Mouse (Mus musculus): ENCODE data around the gene Nmnat2. TPM values are rescaled to one million over a fixed set of nuclear protein-coding genes. Genes with fewer than 3 reads are reported as not detected.

Nmnat2 gene
- polyA plus RNA-seq (2014; fragmentation: Illumina TruSeq; extraction: RNeasy Lipid Tissue Mini Kit (QIAGEN cat#74804); ENCODE audit: low read depth, low replicate concordance) = 1.2 TPM

GRCm38 (mm10) chr1:152954821-152955523 lies at the start of gene Nmnat2:
TSS of gene Nmnat2 (plus strand) at chr1:152954993.

Other genes with a start within 250 kb of the Nmnat2 start
- gene Apobec4, start 204.4 kb upstream of the Nmnat2 start, polyA plus RNA-seq (2014; fragmentation: Illumina TruSeq; extraction: RNeasy Lipid Tissue Mini Kit (QIAGEN cat#74804); ENCODE audit: low read depth, low replicate concordance) = 0.77 TPM
- gene Rgl1, start 188.6 kb upstream of the Nmnat2 start, polyA plus RNA-seq (2014; fragmentation: Illumina TruSeq; extraction: RNeasy Lipid Tissue Mini Kit (QIAGEN cat#74804); ENCODE audit: low read depth, low replicate concordance) = 22.2 TPM
- gene Arpc5, start 188.5 kb upstream of the Nmnat2 start, polyA plus RNA-seq (2014; fragmentation: Illumina TruSeq; extraction: RNeasy Lipid Tissue Mini Kit (QIAGEN cat#74804); ENCODE audit: low read depth, low replicate concordance) = 132 TPM
- 121 TPM for gene Ncf2, start 154.8 kb upstream of the Nmnat2 start, polyA plus RNA-seq (2014; fragmentation: Illumina TruSeq; extraction: RNeasy Lipid Tissue Mini Kit (QIAGEN cat#74804); ENCODE audit: low read depth, low replicate concordance)
- 36.5 TPM for gene Smg7, start 52.3 kb upstream of the Nmnat2 start, polyA plus RNA-seq (2014; fragmentation: Illumina TruSeq; extraction: RNeasy Lipid Tissue Mini Kit (QIAGEN cat#74804); ENCODE audit: low read depth, low replicate concordance)
- gene Lamc2, start 231.5 kb downstream of the Nmnat2 start, polyA plus RNA-seq (2014; fragmentation: Illumina TruSeq; extraction: RNeasy Lipid Tissue Mini Kit (QIAGEN cat#74804); ENCODE audit: low read depth, low replicate concordance) = 14.5 TPM